Mouse (Mus musculus) ES-Bruce4 (cell line): ENCODE measurements around the gene Dcdc2b.

ENCODE experiments used
- CTCF ChIP-seq: IDR thresholded peaks from one replicate; pipeline ENCODE4 v1.8.1; 2011; ENCODE audit warnings: low read depth, low read length
- EP300 ChIP-seq: IDR thresholded peaks from 2 replicates; pipeline ENCODE4 v1.6.1; 2011; ENCODE audit warnings: low read depth, low read length; ENCODE audit not compliant: insufficient read depth
- POLR2A ChIP-seq: IDR thresholded peaks from one replicate; pipeline ENCODE4 v1.8.1; 2011; ENCODE audit warnings: low read length; ENCODE audit not compliant: insufficient read depth

- TF ChIP-seq CTCF (no peak), POLR2A (no peak), EP300 (no peak)
These were observed 41.0 kb downstream of the Dcdc2b start for GRCm38 (mm10) chr4:129573093-129573370.
